Mouse (Mus musculus) hindbrain, embryonic 15.5 days (tissue): ENCODE results near the gene Brinp2. TPM values are rescaled to one million over a fixed set of nuclear protein-coding genes. Genes with fewer than 3 reads are reported as not detected.

Experiments used
- ATAC-seq: fragments of 200-750 bp; cut with Nextera tagmentation; 2 replicates; pipeline ENCODE4 v1.8.0; 2017; ENCODE audit warnings: low read depth, moderate number of reproducible peaks, moderate TSS enrichment; ENCODE audit not compliant: low FRiP score
- H3K27ac ChIP-seq: fragments of 300-500 bp; sonication (generic); replicated peaks from 2 replicates; pipeline ENCODE4 v1.5.1; 2015; ENCODE audit warnings: mild to moderate bottlenecking, inconsistent platforms
- H3K27me3 ChIP-seq: fragments of 300-500 bp; sonication (generic); 2 replicates; pipeline ENCODE4 v1.6.1; 2015; ENCODE audit warnings: control low read depth, inconsistent platforms
- H3K36me3 ChIP-seq: fragments of 300-500 bp; sonication (generic); 2 replicates; pipeline ENCODE4 v1.6.1; 2015; ENCODE audit warnings: control low read depth, inconsistent platforms
- H3K4me1 ChIP-seq: fragments of 300-500 bp; sonication (generic); replicated peaks from 2 replicates; pipeline ENCODE4 v1.6.1; 2015; ENCODE audit warnings: control low read depth, inconsistent platforms
- H3K4me2 ChIP-seq: fragments of 300-500 bp; sonication (generic); 2 replicates; pipeline ENCODE4 v1.6.1; 2015; ENCODE audit warnings: moderate library complexity, mild to moderate bottlenecking, inconsistent platforms
- H3K4me3 ChIP-seq: fragments of 300-500 bp; sonication (generic); 2 replicates; pipeline ENCODE4 v1.5.1; 2015; ENCODE audit warnings: mild to moderate bottlenecking, inconsistent platforms
- H3K9ac ChIP-seq: fragments of 300-500 bp; sonication (generic); 2 replicates; pipeline ENCODE4 v1.6.1; 2015; ENCODE audit warnings: inconsistent platforms
- H3K9me3 ChIP-seq: fragments of 300-500 bp; sonication (generic); 2 replicates; pipeline ENCODE4 v1.6.1; 2016; ENCODE audit warnings: control low read depth, inconsistent platforms
- WGBS: fragments of 180-500 bp; shearing (Covaris S2); methylation state at CpG from one replicate; pipeline ENCODE4 v1.1.7; 2015; 5-methylcytosine and 5-hydroxymethylcytosine counted together
- polyA plus RNA-seq: library from polyadenylated mRNA; unstranded; fragments of >200 nt; fragmentation: Nextera tagmentation; extraction: Ambion mirVana; gene quantifications from 2 replicates; pipeline ENCODE4 v1.2.1, GENCODE M21; 2015

The Brinp2 gene
- polyA plus RNA-seq, 1 experiment from 2014 or later: 29.5 TPM

GRCm38 (mm10) chr1:158355177-158356050, 712 bp downstream of the Brinp2 start:
- Histone ChIP-seq H3K4me1 (peaks cover 47% of the 10 kb centered on the region), H3K4me3 (peak overlapping the region; percentile 54), H3K4me2 (peak overlapping the region; percentile 69), H3K27me3 (no peaks in the 10 kb centered on the region), H3K27ac (peak overlapping the region; percentile 81), H3K9ac (peak overlapping the region; percentile 62), H3K9me3 (no peaks in the 10 kb centered on the region), H3K36me3 (no peaks in the 10 kb centered on the region)
- ATAC-seq: peak; percentile 9; the same call in 1 of the 2 replicates
- 7% methylated on average over 28 of the region's 28 CpGs for WGBS

- Histone ChIP-seq H3K4me2 (peak overlapping the region; percentile 69), H3K9ac (peak overlapping the region; percentile 30), H3K4me1 (peaks cover 47% of the 10 kb centered on the region), H3K27ac (no peak overlapping the region), H3K36me3 (no peaks in the 10 kb centered on the region), H3K9me3 (no peaks in the 10 kb centered on the region), H3K27me3 (no peaks in the 10 kb centered on the region), H3K4me3 (peak overlapping the region; percentile 54)
- WGBS: 75% methylated on average over 5 of the region's 5 CpGs
- no peak for ATAC-seq
These were observed 2.3 kb downstream of the Brinp2 start for GRCm38 (mm10) chr1:158353656-158354371.

GRCm38 (mm10) chr1:158343243-158343714, 12.8 kb downstream of the Brinp2 start:
- Histone ChIP-seq H3K27me3 (no peaks in the 10 kb centered on the region), H3K9ac (no peak overlapping the region), H3K9me3 (no peaks in the 10 kb centered on the region), H3K4me3 (no peak overlapping the region), H3K27ac (no peak overlapping the region), H3K36me3 (no peaks in the 10 kb centered on the region), H3K4me2 (no peak overlapping the region), H3K4me1 (peaks cover 9% of the 10 kb centered on the region)
- 29% methylated on average over 6 of the region's 6 CpGs for WGBS
- ATAC-seq: peak; percentile 77

- WGBS: 28% methylated on average over 2 of the region's 2 CpGs
- no peak overlapping the region for H3K27ac ChIP-seq
- no peak for ATAC-seq
- H3K9ac ChIP-seq: no peak overlapping the region
- no peak overlapping the region for H3K4me2 ChIP-seq
- H3K27me3 ChIP-seq: no peaks in the 10 kb centered on the region
- H3K36me3 ChIP-seq: no peaks in the 10 kb centered on the region
- no peaks in the 10 kb centered on the region for H3K4me1 ChIP-seq
- H3K4me3 ChIP-seq: no peak overlapping the region
- H3K9me3 ChIP-seq: no peaks in the 10 kb centered on the region
These were observed 27.3 kb downstream of the Brinp2 start for GRCm38 (mm10) chr1:158328839-158329238.

- H3K27ac ChIP-seq: no peak overlapping the region
- ATAC-seq: no peak
- H3K4me3 ChIP-seq: no peak overlapping the region
These were observed 28.0 kb downstream of the Brinp2 start for GRCm38 (mm10) chr1:158328126-158328525.

GRCm38 (mm10) chr1:158323325-158323724, 32.8 kb downstream of the Brinp2 start:
- Histone ChIP-seq H3K36me3 (no peaks in the 10 kb centered on the region), H3K4me1 (no peaks in the 10 kb centered on the region), H3K27ac (no peak overlapping the region), H3K4me3 (no peak overlapping the region), H3K9ac (no peak overlapping the region), H3K4me2 (no peak overlapping the region), H3K9me3 (no peaks in the 10 kb centered on the region), H3K27me3 (no peaks in the 10 kb centered on the region)
- no peak for ATAC-seq
- WGBS: 72% methylated on average over 6 of the region's 6 CpGs

More at GRCm38 (mm10) chr1:158328126-158328525, 28.0 kb downstream of the Brinp2 start:
- H3K36me3 ChIP-seq: no peaks in the 10 kb centered on the region
- no peaks in the 10 kb centered on the region for H3K9me3 ChIP-seq
- H3K4me2 ChIP-seq: no peak overlapping the region
- H3K4me1 ChIP-seq: no peaks in the 10 kb centered on the region
- H3K9ac ChIP-seq: no peak overlapping the region
- no peaks in the 10 kb centered on the region for H3K27me3 ChIP-seq
- 76% methylated on average over 5 of the region's 5 CpGs for WGBS

GRCm38 (mm10) chr1:158310426-158311156, 45.5 kb downstream of the Brinp2 start:
- H3K27ac ChIP-seq: no peak overlapping the region
- WGBS: 61% methylated on average over 5 of the region's 5 CpGs

GRCm38 (mm10) chr1:158297042-158297441, 59.1 kb downstream of the Brinp2 start:
- Histone ChIP-seq H3K4me2 (no peak overlapping the region), H3K4me1 (peaks cover 19% of the 10 kb centered on the region), H3K36me3 (no peaks in the 10 kb centered on the region), H3K4me3 (no peak overlapping the region), H3K27ac (no peak overlapping the region), H3K9me3 (no peaks in the 10 kb centered on the region), H3K27me3 (0 out of 2 replicates have a peak, but pooled peaks cover 5% of the 10 kb centered on the region), H3K9ac (no peak overlapping the region)
- 58% methylated on average over 7 of the region's 7 CpGs for WGBS
- ATAC-seq: no peak

More at GRCm38 (mm10) chr1:158310426-158311156, 45.5 kb downstream of the Brinp2 start:
- H3K4me2 ChIP-seq: no peak overlapping the region
- no peak overlapping the region for H3K4me3 ChIP-seq
- no peaks in the 10 kb centered on the region for H3K27me3 ChIP-seq
- no peaks in the 10 kb centered on the region for H3K9me3 ChIP-seq
- no peaks in the 10 kb centered on the region for H3K36me3 ChIP-seq
- no peaks in the 10 kb centered on the region for H3K4me1 ChIP-seq
- no peak for ATAC-seq
- no peak overlapping the region for H3K9ac ChIP-seq

- 0 out of 2 replicates have a peak, but pooled peaks cover 5% of the 10 kb centered on the region for H3K27me3 ChIP-seq
- no peak overlapping the region for H3K4me3 ChIP-seq
- no peak overlapping the region for H3K27ac ChIP-seq
- peaks cover 19% of the 10 kb centered on the region for H3K4me1 ChIP-seq
- no peaks in the 10 kb centered on the region for H3K36me3 ChIP-seq
- H3K4me2 ChIP-seq: no peak overlapping the region
- 76% methylated on average over 8 of the region's 8 CpGs for WGBS
- no peak for ATAC-seq
- no peaks in the 10 kb centered on the region for H3K9me3 ChIP-seq
- no peak overlapping the region for H3K9ac ChIP-seq
These were observed 59.7 kb downstream of the Brinp2 start for GRCm38 (mm10) chr1:158296287-158296931.

- Histone ChIP-seq H3K36me3 (no peaks in the 10 kb centered on the region), H3K27ac (no peak overlapping the region), H3K9ac (no peak overlapping the region), H3K4me3 (no peak overlapping the region), H3K4me2 (no peak overlapping the region), H3K9me3 (no peaks in the 10 kb centered on the region), H3K4me1 (peaks cover 19% of the 10 kb centered on the region), H3K27me3 (0 out of 2 replicates have a peak, but pooled peaks cover 5% of the 10 kb centered on the region)
- 36% methylated on average over 16 of the region's 16 CpGs for WGBS
- ATAC-seq: 0 out of 2 replicates have a peak, but pooled peaks have one; percentile 28
These were observed 60.9 kb downstream of the Brinp2 start for GRCm38 (mm10) chr1:158295270-158295669.

- no peaks in the 10 kb centered on the region for H3K9me3 ChIP-seq
- WGBS: 93% methylated on average over 3 of the region's 3 CpGs
These were observed 70.9 kb downstream of the Brinp2 start for GRCm38 (mm10) chr1:158285198-158285597.

More at GRCm38 (mm10) chr1:158285198-158285597, 70.9 kb downstream of the Brinp2 start:
- Histone ChIP-seq H3K4me3 (no peak overlapping the region), H3K4me1 (no peaks in the 10 kb centered on the region), H3K36me3 (no peaks in the 10 kb centered on the region), H3K9ac (no peak overlapping the region), H3K27me3 (no peaks in the 10 kb centered on the region), H3K27ac (no peak overlapping the region), H3K4me2 (no peak overlapping the region)
- no peak for ATAC-seq
